Mouse (Mus musculus) thymus, postnatal 14 days (tissue): ENCODE data around the gene Aox4.

Experiments
- DNase-seq: peaks from one replicate; pipeline ENCODE4 v3.0.0; 2021

The Aox4 gene

GRCm38 (mm10) chr1:58248518-58248917 is 38.3 kb downstream of the Aox4 start:
- no peak for DNase-seq

GRCm38 (mm10) chr1:58253466-58253865 is 43.3 kb downstream of the Aox4 start:
- DNase-seq = no peak

DNA sequence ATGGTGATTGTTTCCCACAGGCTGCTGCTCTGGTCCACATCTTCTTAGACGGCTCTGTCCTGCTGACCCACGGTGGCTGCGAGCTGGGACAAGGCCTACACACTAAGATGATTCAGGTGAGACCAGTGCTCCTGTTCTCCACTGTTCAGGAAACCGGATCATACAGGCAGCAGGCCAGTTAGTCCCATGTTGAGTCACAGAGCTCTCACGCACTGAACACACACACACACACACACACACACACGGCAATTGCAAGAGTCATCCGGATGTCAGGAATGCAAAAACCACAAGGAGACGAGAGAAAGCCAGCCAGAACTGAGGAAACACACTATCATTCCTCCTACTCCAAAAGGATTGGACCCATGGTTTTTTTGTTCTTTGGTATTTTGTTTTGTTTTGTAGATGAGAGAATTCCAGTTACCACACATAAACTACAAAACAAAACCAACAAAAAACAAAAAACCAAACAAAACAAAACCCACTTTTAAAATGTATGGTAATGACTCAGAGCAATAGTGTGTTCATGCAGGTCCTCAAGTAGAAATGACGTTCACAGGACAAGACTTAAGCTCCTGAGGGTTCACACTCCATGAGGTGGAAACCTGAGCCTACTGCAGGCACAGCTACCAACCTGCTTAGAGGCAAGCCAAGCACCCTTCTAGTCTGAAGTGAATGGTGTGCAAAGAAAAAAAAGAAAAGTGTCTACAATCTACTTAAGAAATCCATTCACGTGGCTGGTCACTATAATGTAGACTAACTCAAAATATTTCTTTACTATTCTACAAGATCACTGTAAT is 47.2 kb downstream of the Aox4 start:
- DNase-seq = no peak

DNA sequence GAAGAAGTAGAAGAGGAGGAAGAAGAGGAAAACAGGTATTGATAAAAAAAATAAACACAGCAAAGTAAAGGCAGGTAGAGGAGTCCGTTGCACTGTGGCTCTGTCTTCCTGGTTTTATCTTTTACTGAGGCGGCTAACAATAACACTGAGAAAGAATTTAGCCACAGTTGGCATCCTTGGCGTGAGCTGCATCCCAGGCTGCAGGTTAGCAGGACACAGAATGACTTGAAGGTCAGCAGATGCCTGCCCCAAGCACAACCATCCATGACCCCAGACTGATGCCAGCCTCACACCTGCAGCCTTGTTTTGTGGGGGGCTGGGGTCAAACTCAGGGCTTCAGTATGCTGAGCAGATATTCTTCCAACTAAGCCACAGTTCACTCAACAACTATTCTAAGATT is 50.1 kb downstream of the Aox4 start:
- no peak for DNase-seq

DNA sequence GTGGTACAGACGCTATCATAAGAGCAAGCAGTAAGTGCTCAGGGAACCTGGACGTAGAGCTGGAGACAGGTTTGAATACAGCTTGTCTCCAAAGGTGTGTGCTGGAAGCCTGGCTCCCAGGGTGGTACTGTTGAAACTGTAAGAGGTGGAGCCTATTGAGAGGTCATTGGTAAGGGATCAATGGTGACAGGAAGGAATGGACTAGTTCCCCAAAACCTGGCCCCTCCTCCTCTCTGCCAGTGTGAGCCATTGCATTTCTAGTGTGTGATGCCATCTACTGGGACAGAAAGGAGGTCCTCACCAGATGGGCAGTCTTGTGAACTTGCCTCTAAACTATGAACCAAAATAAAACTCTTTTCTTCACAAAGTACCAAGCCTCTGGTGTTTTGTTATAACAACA is 58.0 kb downstream of the Aox4 start:
- no peak for DNase-seq

DNA sequence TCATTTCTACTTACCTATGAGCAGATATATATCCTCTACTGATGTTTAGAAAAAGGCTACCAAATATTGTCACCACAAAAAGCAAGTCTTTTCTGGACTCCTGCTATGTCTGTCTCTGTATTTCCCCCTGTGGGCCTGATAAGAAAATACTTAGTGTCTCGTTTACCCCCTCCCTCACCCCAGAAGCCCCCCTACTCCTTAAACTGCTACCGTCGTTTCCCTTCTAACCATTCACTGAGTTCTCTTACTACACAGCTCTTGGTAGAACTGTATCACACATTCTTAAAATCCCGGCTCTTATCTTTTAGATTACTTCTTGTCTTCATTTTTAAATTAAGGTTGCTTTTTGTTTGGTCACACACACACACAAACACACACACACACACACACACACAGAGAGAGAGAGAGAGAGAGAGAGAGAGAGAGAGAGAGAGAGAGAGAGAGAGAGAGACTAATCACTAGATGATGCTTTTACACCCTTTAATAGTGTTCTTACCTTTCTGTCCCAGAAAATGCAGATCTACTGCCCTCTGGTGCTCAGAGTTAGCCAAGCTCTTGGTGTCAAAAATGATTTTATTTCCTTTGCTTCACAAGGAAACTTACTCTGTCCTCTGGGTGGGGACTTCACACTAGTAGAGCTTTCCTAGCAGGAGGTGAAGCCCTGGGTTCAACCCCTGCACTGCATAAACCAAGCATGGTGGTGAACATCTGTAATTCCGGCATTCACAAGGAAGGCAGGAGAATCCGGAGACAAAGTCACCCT is 60.8 kb downstream of the Aox4 start:
- DNase-seq = peak; percentile 54

- DNase-seq = no peak
These were observed 65.7 kb downstream of the Aox4 start for GRCm38 (mm10) chr1:58275879-58276278.

DNA sequence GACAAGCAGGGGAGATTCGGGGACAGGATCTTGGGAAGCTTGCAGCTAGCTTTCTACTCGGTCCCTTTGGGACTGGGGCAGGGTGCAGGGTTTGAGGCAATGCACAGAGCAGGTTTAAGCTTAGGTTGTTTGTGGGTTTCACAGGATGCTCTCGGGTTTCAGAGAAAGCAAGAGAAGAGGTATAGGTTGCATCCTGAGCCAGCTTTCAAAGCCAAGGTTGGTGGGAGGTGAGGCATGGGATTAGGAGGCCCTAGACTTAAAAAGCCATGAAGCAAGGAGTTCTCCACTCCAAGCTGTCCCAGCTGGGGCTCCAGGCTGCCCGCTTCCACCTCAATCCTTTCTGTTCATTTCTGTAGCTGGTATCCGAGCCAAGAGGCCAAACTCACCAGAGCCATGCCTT is 67.8 kb downstream of the Aox4 start, which contains the start of gene Aox2:
Aox2 (plus strand) TSS at position 301 of the 400 bp plus-strand sequence.
- DNase-seq = no peak

- no peak for DNase-seq
These were observed 68.3 kb downstream of the Aox4 start for GRCm38 (mm10) chr1:58278513-58278912.

GRCm38 (mm10) chr1:58280381-58280780 is 70.2 kb downstream of the Aox4 start:
- DNase-seq = no peak

DNA sequence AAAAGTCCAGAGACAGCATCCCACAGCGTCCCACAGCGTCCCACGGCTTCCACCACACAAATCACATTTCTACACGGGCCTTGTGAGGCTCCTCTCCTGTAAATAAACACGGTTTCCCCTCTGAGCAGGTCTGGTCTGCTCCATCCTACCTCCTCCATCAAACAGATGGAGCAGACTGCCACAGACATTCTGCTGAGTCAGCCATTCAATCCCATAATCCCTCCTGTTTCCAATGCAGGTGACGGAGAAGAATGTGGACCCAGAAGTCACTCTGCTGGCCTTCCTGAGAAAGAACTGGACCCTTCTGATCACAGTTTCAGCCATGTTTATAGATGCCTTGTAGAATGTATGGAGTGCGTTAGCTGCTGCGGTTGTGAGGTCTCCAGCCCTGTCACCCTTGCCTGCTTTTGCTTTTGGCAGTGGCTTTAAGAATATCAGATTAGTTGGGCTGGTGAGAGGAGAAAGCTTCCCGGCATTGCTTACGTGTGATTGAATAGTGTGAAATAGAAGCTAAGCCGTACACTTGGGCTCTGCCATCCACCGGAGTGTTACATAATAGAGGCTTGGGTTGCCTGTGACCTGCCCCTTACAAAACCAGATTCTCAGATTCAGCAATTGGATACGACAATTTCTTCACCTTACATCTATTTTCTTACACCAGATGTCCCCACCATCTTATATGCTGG is 70.9 kb downstream of the Aox4 start:
- DNase-seq = no peak

DNA sequence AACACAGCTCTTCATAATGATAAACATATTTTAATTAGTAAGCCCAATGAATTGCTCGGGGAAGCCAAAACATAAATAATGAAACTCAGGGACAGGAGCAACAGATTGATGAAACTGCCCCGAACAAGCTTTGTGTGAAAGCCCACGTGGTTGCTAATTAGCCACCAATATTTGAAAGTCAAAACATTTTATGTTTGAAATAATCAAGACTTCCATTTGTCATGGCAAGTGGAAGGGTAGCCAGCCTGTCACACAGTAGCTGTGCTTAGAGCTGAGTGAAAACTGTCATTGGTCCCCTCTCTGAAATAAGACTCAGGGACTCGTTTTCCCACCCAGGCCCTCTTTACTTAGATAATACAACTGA is 71.4 kb downstream of the Aox4 start:
- no peak for DNase-seq

GRCm38 (mm10) chr1:58284505-58284904 is 74.3 kb downstream of the Aox4 start:
- no peak for DNase-seq

- no peak for DNase-seq
These were observed 77.9 kb downstream of the Aox4 start for GRCm38 (mm10) chr1:58288091-58288490.

DNA sequence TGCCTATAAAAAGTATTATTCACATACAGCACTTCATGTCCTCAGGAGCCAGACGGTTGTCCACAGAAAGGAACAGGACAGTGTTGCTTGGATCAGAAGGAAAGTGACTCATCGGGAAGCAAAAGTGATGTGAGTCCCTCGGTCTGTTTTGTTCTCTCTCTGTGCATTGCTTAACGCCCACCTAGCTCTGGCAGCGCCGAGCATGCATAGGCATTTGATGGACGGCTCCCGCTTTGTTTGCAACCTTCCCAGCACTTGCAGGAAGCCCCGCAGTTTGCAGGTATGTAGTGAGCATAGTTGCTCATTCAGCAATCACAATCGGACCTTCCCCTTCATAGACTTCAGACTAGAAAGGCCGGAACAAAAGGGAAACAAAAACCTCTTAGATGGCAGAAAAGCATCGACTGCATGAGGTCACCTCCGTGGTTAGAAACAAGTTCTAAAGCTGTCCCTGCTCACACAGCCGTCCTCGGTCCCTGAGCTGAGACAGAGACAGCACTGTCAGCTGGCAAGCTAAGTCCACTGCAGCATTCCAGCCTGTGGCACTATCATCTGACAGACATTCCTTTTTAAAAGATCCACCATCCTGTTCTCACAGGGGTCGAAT is 79.8 kb downstream of the Aox4 start:
- no peak for DNase-seq

- DNase-seq = no peak
These were observed 81.5 kb downstream of the Aox4 start for GRCm38 (mm10) chr1:58291394-58292300.

DNA sequence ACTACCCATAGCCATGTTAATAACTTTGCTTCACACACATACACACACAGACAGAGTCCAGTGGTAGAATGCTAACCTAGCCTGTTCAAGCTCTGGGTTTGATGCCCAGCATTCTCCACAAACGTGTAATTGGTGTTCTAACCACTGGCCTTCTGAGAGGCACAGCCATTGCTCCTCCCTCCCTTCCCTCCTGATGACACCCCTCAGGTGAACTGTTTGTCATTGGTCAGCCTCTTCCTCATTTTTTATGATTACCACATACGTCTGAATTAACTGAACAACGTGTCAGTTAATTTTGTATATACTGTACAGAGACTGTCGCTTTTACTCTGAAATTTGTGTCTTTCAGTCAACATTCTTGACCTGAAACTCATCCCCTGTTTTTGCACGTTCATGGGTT is 84.5 kb downstream of the Aox4 start:
- no peak for DNase-seq

GRCm38 (mm10) chr1:58296278-58296677 is 86.1 kb downstream of the Aox4 start:
- peak; percentile 78 for DNase-seq

DNA sequence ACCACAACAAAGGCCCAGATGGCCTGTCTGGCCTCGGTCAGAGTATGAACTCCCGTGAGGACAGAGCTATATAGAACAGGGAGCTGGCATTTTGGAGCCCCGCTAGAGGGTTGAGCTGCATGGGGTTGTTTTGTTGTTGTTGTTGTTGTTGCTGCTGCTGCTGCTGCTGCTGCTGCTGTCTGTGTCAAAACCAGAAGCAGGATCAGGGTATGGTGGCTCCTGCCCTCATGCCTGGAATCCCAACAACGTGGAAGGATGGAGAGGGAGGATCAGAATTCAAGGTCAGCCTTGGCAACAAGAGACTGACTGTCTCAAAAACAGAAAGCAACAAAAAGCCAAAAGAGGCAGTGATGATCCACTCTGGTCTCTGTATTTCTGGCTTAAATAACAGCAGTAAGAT is 86.6 kb downstream of the Aox4 start:
- no peak for DNase-seq

DNA sequence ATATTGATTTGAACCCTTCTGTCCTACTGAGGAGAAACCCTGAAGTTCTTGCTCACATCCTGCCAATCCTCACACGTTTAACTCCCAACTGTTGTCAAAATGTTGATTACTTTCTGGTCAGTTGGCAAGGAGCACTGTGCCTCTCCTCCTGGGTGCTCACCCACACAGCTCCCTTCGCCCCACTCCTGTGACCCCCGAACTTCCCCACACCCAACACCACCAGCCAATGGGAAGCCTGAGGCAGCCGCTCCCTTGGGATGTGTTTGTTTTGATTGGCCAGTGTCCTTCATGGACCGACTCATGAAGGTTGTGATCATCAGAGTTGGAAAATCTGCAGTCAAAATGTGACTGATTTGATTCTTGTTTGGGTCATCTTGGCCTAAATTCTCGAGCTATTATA is 88.2 kb downstream of the Aox4 start:
- DNase-seq = no peak

- no peak for DNase-seq
These were observed 90.9 kb downstream of the Aox4 start for GRCm38 (mm10) chr1:58301073-58301472.

DNA sequence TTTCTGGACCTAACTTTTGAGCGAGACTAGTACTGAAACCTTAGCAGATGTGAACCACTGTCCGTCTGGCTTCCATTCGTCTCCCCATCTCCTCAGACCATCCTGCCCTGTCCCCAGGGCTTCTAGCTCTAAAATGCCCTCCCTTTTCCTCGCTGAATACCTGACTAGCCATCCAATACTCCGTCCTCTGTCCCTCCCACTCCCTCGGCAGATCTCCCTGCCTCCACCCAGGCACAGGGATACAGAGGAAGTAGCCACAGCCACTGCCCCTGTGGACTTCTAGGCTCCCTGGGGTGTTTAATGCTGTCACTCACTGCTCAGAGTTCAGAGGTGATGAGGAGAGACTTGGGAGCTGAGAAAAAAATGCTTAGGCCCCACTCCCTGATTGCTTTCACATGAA is 91.8 kb downstream of the Aox4 start:
- DNase-seq = no peak
